Mouse (Mus musculus): ENCODE data around the gene Olfr1419.

The Olfr1419 gene

GRCm38 (mm10) chr19:11820211-11820610 is 54.7 kb downstream of the Olfr1419 start:
- no peak for TF ChIP-seq GATA4 (IDR thresholded peaks at IDR 0.05; ENCODE audit: insufficient replicate concordance, low read length)

GRCm38 (mm10) chr19:11819800-11820199 is 55.1 kb downstream of the Olfr1419 start:
- TF ChIP-seq GATA4 (IDR thresholded peaks at IDR 0.05; ENCODE audit: insufficient replicate concordance, low read length) = no peak

- TF ChIP-seq GATA4 (IDR thresholded peaks at IDR 0.05; ENCODE audit: insufficient replicate concordance, low read length) = no peak
Measured at GRCm38 (mm10) chr19:11819143-11819700, 55.7 kb downstream of the Olfr1419 start, which contains the start of gene Stx3. Gene Stx3, minus strand, starts transcription at chr19:11819403.

Measured in liver, adult (tissue).